Mouse (Mus musculus): ENCODE data around the gene Plcxd3. TPM values are rescaled to one million over a fixed set of nuclear protein-coding genes. Genes with fewer than 3 reads are reported as not detected.
A peak's percentile ranks its signal among the peaks of the same experiment; 100 is the strongest.
"Not testable (repeated sequence)": the region's sequence is repeated elsewhere in the genome, so short reads cannot be mapped to it uniquely, and the experiment has no call there.

Gene Plcxd3
- total and polyA plus RNA-seq, 3 experiments = 0.18 to 0.34 (median 0.18) TPM

- Histone ChIP-seq H3K9ac (ENCODE audit: low read depth, low read length) (no peak overlapping the region), H3K27me3 (ENCODE audit: control insufficient read depth, insufficient read depth, low read length) (no peaks in the 10 kb centered on the region), H3K79me2 (replicated peaks; ENCODE audit: control insufficient read depth, insufficient read depth, low read length) (no peaks in the 10 kb centered on the region), H3K4me1 (ENCODE audit: control insufficient read depth, insufficient read depth, low read length) (no peaks in the 10 kb centered on the region), H3K36me3 (ENCODE audit: control insufficient read depth, insufficient read depth, low read length) (no peaks in the 10 kb centered on the region), H3K4me3 (no peak overlapping the region), H3K27ac (no peak overlapping the region)
- TF ChIP-seq CTCF (IDR thresholded peaks at IDR 0.05) (no peak), POLR2A (IDR thresholded peaks at IDR 0.05; ENCODE audit: insufficient read depth, low read depth, low read length) (no peak), EP300 (IDR thresholded peaks at IDR 0.05; ENCODE audit: insufficient read depth, low read depth, low read length) (no peak)
- intact Hi-C loops (cut with DNase I) = no loop called here
- no peak for DNase-seq
- WGBS = 65% methylated on average over 5 of the region's 5 CpGs
Measured at GRCm38 (mm10) chr15:4559121-4559520, 183.8 kb downstream of the Plcxd3 start.

GRCm38 (mm10) chr15:4561431-4561970 lies 186.2 kb downstream of the Plcxd3 start:
- Histone ChIP-seq H3K9ac (ENCODE audit: low read depth, low read length) (no peak overlapping the region), H3K4me1 (ENCODE audit: control insufficient read depth, insufficient read depth, low read length) (no peaks in the 10 kb centered on the region), H3K4me3 (no peak overlapping the region), H3K36me3 (ENCODE audit: control insufficient read depth, insufficient read depth, low read length) (no peaks in the 10 kb centered on the region), H3K27me3 (ENCODE audit: control insufficient read depth, insufficient read depth, low read length) (no peaks in the 10 kb centered on the region), H3K27ac (no peak overlapping the region), H3K79me2 (replicated peaks; ENCODE audit: control insufficient read depth, insufficient read depth, low read length) (no peaks in the 10 kb centered on the region)
- DNase-seq = peak in 1 of 2 experiments; percentile 27
- TF ChIP-seq EP300 (IDR thresholded peaks at IDR 0.05; ENCODE audit: insufficient read depth, low read depth, low read length) (no peak), CTCF (IDR thresholded peaks at IDR 0.05) (no peak), POLR2A (IDR thresholded peaks at IDR 0.05; ENCODE audit: insufficient read depth, low read depth, low read length) (no peak)
- intact Hi-C loops (cut with DNase I) = no loop called here
- WGBS = 45% methylated on average over 6 of the region's 6 CpGs

GRCm38 (mm10) chr15:4595521-4595920 lies 220.2 kb downstream of the Plcxd3 start:
- H3K4me3 ChIP-seq; intact Hi-C loops (cut with DNase I); H3K4me1 ChIP-seq (ENCODE audit: control insufficient read depth, insufficient read depth, low read length); H3K79me2 ChIP-seq (replicated peaks; ENCODE audit: control insufficient read depth, insufficient read depth, low read length); H3K27me3 ChIP-seq (ENCODE audit: control insufficient read depth, insufficient read depth, low read length); H3K9ac ChIP-seq (ENCODE audit: low read depth, low read length); H3K27ac ChIP-seq; DNase-seq; H3K36me3 ChIP-seq (ENCODE audit: control insufficient read depth, insufficient read depth, low read length): not testable (repeated sequence)
- 86% methylated on average over 8 of the region's 8 CpGs for WGBS

- 80% methylated on average over 8 of the region's 8 CpGs for WGBS
- DNase-seq; H3K36me3 ChIP-seq (ENCODE audit: control insufficient read depth, insufficient read depth, low read length); H3K4me1 ChIP-seq (ENCODE audit: control insufficient read depth, insufficient read depth, low read length); H3K9ac ChIP-seq (ENCODE audit: low read depth, low read length); intact Hi-C loops (cut with DNase I); H3K79me2 ChIP-seq (replicated peaks; ENCODE audit: control insufficient read depth, insufficient read depth, low read length); H3K27me3 ChIP-seq (ENCODE audit: control insufficient read depth, insufficient read depth, low read length); H3K4me3 ChIP-seq; H3K27ac ChIP-seq: not testable (repeated sequence)
Measured at GRCm38 (mm10) chr15:4598661-4599060, 223.4 kb downstream of the Plcxd3 start.

GRCm38 (mm10) chr15:4599331-4599730 lies 224.0 kb downstream of the Plcxd3 start:
- H3K27ac ChIP-seq; intact Hi-C loops (cut with DNase I); H3K27me3 ChIP-seq (ENCODE audit: control insufficient read depth, insufficient read depth, low read length); H3K79me2 ChIP-seq (replicated peaks; ENCODE audit: control insufficient read depth, insufficient read depth, low read length); DNase-seq; H3K9ac ChIP-seq (ENCODE audit: low read depth, low read length); H3K4me1 ChIP-seq (ENCODE audit: control insufficient read depth, insufficient read depth, low read length); H3K36me3 ChIP-seq (ENCODE audit: control insufficient read depth, insufficient read depth, low read length); H3K4me3 ChIP-seq: not testable (repeated sequence)
- 82% methylated on average over 8 of the region's 8 CpGs for WGBS

GRCm38 (mm10) chr15:4605630-4606029 lies 230.3 kb downstream of the Plcxd3 start:
- intact Hi-C loops (cut with DNase I) = no loop called here
- DNase-seq = no peak
- H3K79me2 ChIP-seq (replicated peaks; ENCODE audit: control insufficient read depth, insufficient read depth, low read length) = no peaks in the 10 kb centered on the region
- no peak overlapping the region for H3K27ac ChIP-seq
- no peaks in the 10 kb centered on the region for H3K27me3 ChIP-seq (ENCODE audit: control insufficient read depth, insufficient read depth, low read length)
- WGBS = 64% methylated on average over 6 of the region's 6 CpGs
- H3K36me3 ChIP-seq (ENCODE audit: control insufficient read depth, insufficient read depth, low read length) = no peaks in the 10 kb centered on the region
- TF ChIP-seq EP300 (IDR thresholded peaks at IDR 0.05; ENCODE audit: insufficient read depth, low read depth, low read length) (no peak), POLR2A (IDR thresholded peaks at IDR 0.05; ENCODE audit: insufficient read depth, low read depth, low read length) (no peak), CTCF (IDR thresholded peaks at IDR 0.05) (no peak)
- no peak overlapping the region for H3K9ac ChIP-seq (ENCODE audit: low read depth, low read length)
- no peaks in the 10 kb centered on the region for H3K4me1 ChIP-seq (ENCODE audit: control insufficient read depth, insufficient read depth, low read length)
- no peak overlapping the region for H3K4me3 ChIP-seq

Measured in heart, adult 2 months (tissue).